Mouse (Mus musculus) activated CD4-positive, CD25-positive, alpha-beta regulatory T cell (primary cell): Measurements from ENCODE around the gene Pan2. TPM values are rescaled to one million over a fixed set of nuclear protein-coding genes. Genes with fewer than 3 reads are reported as not detected.

Experiments
- polyA plus RNA-seq, 2 experiments: library from polyadenylated mRNA; unstranded; fragments of 100-300 nt; shearing (Covaris generic); gene quantifications; one replicate each; pipeline ENCODE4 v1.2.1; 2017

Gene Pan2
- 10 to 100 TPM; 32.7 to 39.5 TPM for polyA plus RNA-seq

GRCm38 (mm10) chr10:128303126-128304021 is at the start of gene Pan2:
Gene Pan2 (plus strand): TSS chr10:128303335.

GRCm38 (mm10) chr10:128253677-128254255 is 49.4 kb upstream of the Pan2 start, which contains the start of gene Apon:
Gene Apon (plus strand): TSS chr10:128254096.

GRCm38 (mm10) chr10:128268371-128268770 is 34.8 kb upstream of the Pan2 start, which contains the start of gene Apof:
Gene Apof (plus strand): TSS chr10:128268671.

GRCm38 (mm10) chr10:128270287-128270841 is 32.8 kb upstream of the Pan2 start, which contains the start of gene Stat2:
Gene Stat2 (plus strand): TSS chr10:128270559.

GRCm38 (mm10) chr10:128298702-128299171 is 4.4 kb upstream of the Pan2 start, which contains the start of gene Il23a:
Gene Il23a (minus strand): TSS chr10:128298752.

GRCm38 (mm10) chr10:128322141-128323108 is 19.3 kb downstream of the Pan2 start, which contains the start of gene Cnpy2:
Gene Cnpy2 (plus strand): TSS chr10:128322459.

GRCm38 (mm10) chr10:128337306-128338181 is 34.4 kb downstream of the Pan2 start, which contains the start of gene Cs:
Gene Cs (plus strand): TSS chr10:128337734.

GRCm38 (mm10) chr10:128368402-128369217 is 65.5 kb downstream of the Pan2 start, which contains the start of gene Coq10a:
Gene Coq10a (minus strand): TSS chr10:128368997.

Other genes with a start within 250 kb of the Pan2 start
- gene Ptges3, start 244.4 kb upstream of the Pan2 start, polyA plus RNA-seq = 10 to 100 TPM; 92.6 to 99.4 TPM
- gene Atp5b, start 220.1 kb upstream of the Pan2 start, polyA plus RNA-seq = 1,000 to 10,000 TPM; 1,203 to 1,225 TPM
- 10 to 100 TPM; 52.9 to 72.5 TPM for gene Baz2a, start 211.8 kb upstream of the Pan2 start, polyA plus RNA-seq
- gene Rbms2, start 123.0 kb upstream of the Pan2 start, polyA plus RNA-seq = 10 to 100 TPM; 21.7 to 29.0 TPM
- under 1 TPM; 0.18 to 0.33 TPM for gene Gls2, start 108.9 kb upstream of the Pan2 start, polyA plus RNA-seq
- 10 to 100 TPM; 11.3 to 17.9 TPM for gene Spryd4, start 91.5 kb upstream of the Pan2 start, polyA plus RNA-seq
- gene Mip, start 77.5 kb upstream of the Pan2 start, polyA plus RNA-seq = not detected
- 10 to 100 TPM; 17.0 to 20.1 TPM for gene Timeless, start 71.3 kb upstream of the Pan2 start, polyA plus RNA-seq
- under 1 TPM in 1 of 2 experiments, not detected in 1; 0.14 TPM for gene Apon, start 49.2 kb upstream of the Pan2 start, polyA plus RNA-seq
- not detected for gene Apof, start 34.7 kb upstream of the Pan2 start, polyA plus RNA-seq
- gene Stat2, start 32.8 kb upstream of the Pan2 start, polyA plus RNA-seq = 10 to 100 TPM; 57.7 to 94.2 TPM
- gene Il23a, start 4.6 kb upstream of the Pan2 start, polyA plus RNA-seq = under 1 TPM in 1 of 2 experiments, not detected in 1; 0.14 TPM
- gene Cnpy2, start 19.1 kb downstream of the Pan2 start, polyA plus RNA-seq = 100 to 1,000 TPM in 1 of 2 experiments, 10 to 100 TPM in 1; 96.0 to 137 TPM
- 100 to 1,000 TPM; 162 to 168 TPM for gene Cs, start 34.4 kb downstream of the Pan2 start, polyA plus RNA-seq
- gene Coq10a, start 65.7 kb downstream of the Pan2 start, polyA plus RNA-seq = 10 to 100 TPM; 34.4 to 35.4 TPM
- gene Ankrd52, start 73.8 kb downstream of the Pan2 start, polyA plus RNA-seq = 1 to 10 TPM; 8.2 to 9.5 TPM
- gene Slc39a5, start 97.9 kb downstream of the Pan2 start, polyA plus RNA-seq = under 1 TPM; 0.24 to 0.72 TPM
- gene Nabp2, start 108.2 kb downstream of the Pan2 start, polyA plus RNA-seq = 100 to 1,000 TPM; 109 to 121 TPM
- 10 to 100 TPM; 28.9 to 37.8 TPM for gene Rnf41, start 108.3 kb downstream of the Pan2 start, polyA plus RNA-seq
- gene Smarcc2, start 155.9 kb downstream of the Pan2 start, polyA plus RNA-seq = 100 to 1,000 TPM in 1 of 2 experiments, 10 to 100 TPM in 1; 97.3 to 105 TPM
- gene Myl6, start 190.8 kb downstream of the Pan2 start, polyA plus RNA-seq = 1,000 to 10,000 TPM; 1,605 to 1,940 TPM
- gene Myl6b, start 195.3 kb downstream of the Pan2 start, polyA plus RNA-seq = 1 to 10 TPM; 2.8 to 4.1 TPM
- 100 to 1,000 TPM; 152 to 259 TPM for gene Esyt1, start 222.5 kb downstream of the Pan2 start, polyA plus RNA-seq
- gene Zc3h10, start 244.4 kb downstream of the Pan2 start, polyA plus RNA-seq = 10 to 100 TPM; 14.8 to 21.0 TPM
- 1,000 to 10,000 TPM; 2,295 to 3,397 TPM for gene Rpl41, start 246.0 kb downstream of the Pan2 start, polyA plus RNA-seq